Mouse (Mus musculus): ENCODE measurements at regions not wholly inside any gene's neighbourhood (a gene's known extent, or its start where the extent isn't known, plus 50 kb on each side); places are given as distances from the start of the nearest gene placed in this dataset.
"Not testable (repeated sequence)": the region's sequence is repeated elsewhere in the genome, so short reads cannot be mapped to it uniquely, and the experiment has no call there.

GRCm38 (mm10) chr1:157622156-157622555 is 115.6 kb downstream of the Sec16b start:
- not testable (repeated sequence) for H3K4me2 ChIP-seq (ENCODE audit: low read depth); H3K36me3 ChIP-seq (ENCODE audit: insufficient read depth); H3K9me3 ChIP-seq (ENCODE audit: low read length); ATAC-seq; H3K4me3 ChIP-seq (ENCODE audit: low read depth, low read length); H3K9ac ChIP-seq; H3K27me3 ChIP-seq (ENCODE audit: insufficient read depth, low read length); H3K4me1 ChIP-seq (ENCODE audit: insufficient read depth); H3K27ac ChIP-seq (ENCODE audit: low read depth, low read length); DNase-seq
- WGBS, result 94% methylated on average over 16 of the region's 16 CpGs

- Histone ChIP-seq H3K9ac (no peak overlapping the region), H3K27ac (ENCODE audit: low read depth, low read length) (no peak overlapping the region), H3K36me3 (ENCODE audit: insufficient read depth) (no peaks in the 10 kb centered on the region), H3K4me2 (ENCODE audit: low read depth) (no peak overlapping the region), H3K4me3 (ENCODE audit: low read depth, low read length) (no peak overlapping the region), H3K9me3 (ENCODE audit: low read length) (no peaks in the 10 kb centered on the region), H3K4me1 (ENCODE audit: insufficient read depth) (no peaks in the 10 kb centered on the region), H3K27me3 (ENCODE audit: insufficient read depth, low read length) (no peaks in the 10 kb centered on the region)
- DNase-seq (no peak), ATAC-seq (no peak)
- TF ChIP-seq CTCF (IDR thresholded peaks at IDR 0.05; ENCODE audit: low read depth), result no peak
- 33% methylated on average over 3 of the region's 3 CpGs for WGBS
Observed at GRCm38 (mm10) chr1:157632586-157632985, 126.1 kb downstream of the Sec16b start.

- 85% methylated on average over 6 of the region's 6 CpGs for WGBS
- ATAC-seq, result no peak
- TF ChIP-seq CTCF (IDR thresholded peaks at IDR 0.05; ENCODE audit: low read depth), result no peak
Observed at GRCm38 (mm10) chr1:157633470-157633869, 126.9 kb downstream of the Sec16b start.

GRCm38 (mm10) chr1:157635776-157636175 is 129.2 kb downstream of the Sec16b start:
- 89% methylated on average over 6 of the region's 6 CpGs for WGBS
- H3K4me3 ChIP-seq (ENCODE audit: low read depth, low read length), result no peak overlapping the region

More at GRCm38 (mm10) chr1:157633470-157633869, 126.9 kb downstream of the Sec16b start:
- Histone ChIP-seq H3K27ac (ENCODE audit: low read depth, low read length) (no peak overlapping the region), H3K9me3 (ENCODE audit: low read length) (no peaks in the 10 kb centered on the region), H3K9ac (no peak overlapping the region), H3K4me1 (ENCODE audit: insufficient read depth) (no peaks in the 10 kb centered on the region), H3K27me3 (ENCODE audit: insufficient read depth, low read length) (no peaks in the 10 kb centered on the region), H3K4me2 (ENCODE audit: low read depth) (no peak overlapping the region), H3K4me3 (ENCODE audit: low read depth, low read length) (no peak overlapping the region), H3K36me3 (ENCODE audit: insufficient read depth) (no peaks in the 10 kb centered on the region)
- DNase-seq, result no peak

GRCm38 (mm10) chr1:157643524-157643923 is 137.0 kb downstream of the Sec16b start:
- Histone ChIP-seq H3K4me1 (ENCODE audit: insufficient read depth) (no peaks in the 10 kb centered on the region), H3K36me3 (ENCODE audit: insufficient read depth) (no peaks in the 10 kb centered on the region), H3K9ac (no peak overlapping the region), H3K27ac (ENCODE audit: low read depth, low read length) (no peak overlapping the region), H3K27me3 (ENCODE audit: insufficient read depth, low read length) (no peaks in the 10 kb centered on the region), H3K4me2 (ENCODE audit: low read depth) (no peak overlapping the region), H3K9me3 (ENCODE audit: low read length) (no peaks in the 10 kb centered on the region), H3K4me3 (ENCODE audit: low read depth, low read length) (no peak overlapping the region)
- no peak for DNase-seq
- no peak for ATAC-seq
- 92% methylated on average over 6 of the region's 6 CpGs for WGBS
- no peak for TF ChIP-seq CTCF (IDR thresholded peaks at IDR 0.05; ENCODE audit: low read depth)

More at GRCm38 (mm10) chr1:157635776-157636175, 129.2 kb downstream of the Sec16b start:
- no peak for ATAC-seq
- DNase-seq, result no peak
- no peak overlapping the region for H3K9ac ChIP-seq
- H3K4me1 ChIP-seq (ENCODE audit: insufficient read depth), result no peaks in the 10 kb centered on the region
- H3K27ac ChIP-seq (ENCODE audit: low read depth, low read length), result no peak overlapping the region
- no peaks in the 10 kb centered on the region for H3K36me3 ChIP-seq (ENCODE audit: insufficient read depth)
- no peaks in the 10 kb centered on the region for H3K9me3 ChIP-seq (ENCODE audit: low read length)
- no peaks in the 10 kb centered on the region for H3K27me3 ChIP-seq (ENCODE audit: insufficient read depth, low read length)
- no peak overlapping the region for H3K4me2 ChIP-seq (ENCODE audit: low read depth)
- TF ChIP-seq CTCF (IDR thresholded peaks at IDR 0.05; ENCODE audit: low read depth), result no peak

GRCm38 (mm10) chr1:157645682-157646421 is 139.3 kb downstream of the Sec16b start:
- 81% methylated on average over 8 of the region's 8 CpGs for WGBS
- Histone ChIP-seq H3K4me1 (ENCODE audit: insufficient read depth) (no peaks in the 10 kb centered on the region), H3K27me3 (ENCODE audit: insufficient read depth, low read length) (no peaks in the 10 kb centered on the region), H3K9me3 (ENCODE audit: low read length) (no peaks in the 10 kb centered on the region), H3K9ac (no peak overlapping the region), H3K36me3 (ENCODE audit: insufficient read depth) (no peaks in the 10 kb centered on the region), H3K4me2 (ENCODE audit: low read depth) (no peak overlapping the region), H3K27ac (ENCODE audit: low read depth, low read length) (no peak overlapping the region), H3K4me3 (ENCODE audit: low read depth, low read length) (no peak overlapping the region)
- ATAC-seq (no peak), DNase-seq (no peak)
- no peak for TF ChIP-seq CTCF (IDR thresholded peaks at IDR 0.05; ENCODE audit: low read depth)

GRCm38 (mm10) chr1:157655446-157655845 is 148.9 kb downstream of the Sec16b start:
- H3K27ac ChIP-seq (ENCODE audit: low read depth, low read length), result no peak overlapping the region
- TF ChIP-seq CTCF (IDR thresholded peaks at IDR 0.05; ENCODE audit: low read depth), result no peak
- no peak overlapping the region for H3K4me2 ChIP-seq (ENCODE audit: low read depth)
- H3K4me1 ChIP-seq (ENCODE audit: insufficient read depth), result no peaks in the 10 kb centered on the region
- H3K4me3 ChIP-seq (ENCODE audit: low read depth, low read length), result no peak overlapping the region
- H3K36me3 ChIP-seq (ENCODE audit: insufficient read depth), result no peaks in the 10 kb centered on the region
- no peak for DNase-seq
- no peaks in the 10 kb centered on the region for H3K27me3 ChIP-seq (ENCODE audit: insufficient read depth, low read length)
- no peak for ATAC-seq
- no peaks in the 10 kb centered on the region for H3K9me3 ChIP-seq (ENCODE audit: low read length)
- H3K9ac ChIP-seq, result no peak overlapping the region
- WGBS, result 36% methylated on average over 4 of the region's 4 CpGs
